Mouse (Mus musculus) brain, embryonic 14.5 days (tissue): Measurements from ENCODE around the gene Med12l.

Source experiments
- CTCF ChIP-seq: fragments of 200-500 bp; IDR thresholded peaks from 2 replicates; pipeline ENCODE4 v1.5.1; 2012; ENCODE audit warnings: inconsistent platforms, mild to moderate bottlenecking, moderate library complexity, borderline replicate concordance; ENCODE audit not compliant: insufficient read depth, insufficient read length; ENCODE audit errors: extremely low read depth
- POLR2A ChIP-seq: fragments of 200-500 bp; IDR thresholded peaks from 2 replicates; pipeline ENCODE4 v1.6.1; 2012; ENCODE audit warnings: mild to moderate bottlenecking, inconsistent platforms, borderline replicate concordance; ENCODE audit not compliant: poor library complexity, insufficient read depth, insufficient read length, severe bottlenecking; ENCODE audit errors: extremely low read depth

- TF ChIP-seq POLR2A (no peak), CTCF (no peak)
Observed at GRCm38 (mm10) chr3:59217211-59217610, 211.6 kb downstream of the Med12l start.
